Mouse (Mus musculus) gastrocnemius, adult 18-20 months (tissue): ENCODE measurements around the gene Ppp1r13b. TPM values are rescaled to one million over a fixed set of nuclear protein-coding genes. Genes with fewer than 3 reads are reported as not detected.
"Not testable (repeated sequence)": the region's sequence is repeated elsewhere in the genome, so short reads cannot be mapped to it uniquely, and the experiment has no call there.

Experiments
- DNase-seq: peaks from one replicate; pipeline ENCODE4 v3.0.0; 2021; ENCODE audit warnings: low spot score
- long read RNA-seq, 2 experiments: library from polyadenylated mRNA; stranded (forward); transcript quantifications; one replicate each; pipeline ENCODE4 v2.0.0; 2021
- total RNA-seq, 2 experiments: library from RNA; stranded (reverse); gene quantifications; 2 replicates each; pipeline ENCODE4 v1.2.3; 2021

Ppp1r13b gene
- 1 to 10 TPM; 7.3 to 9.1 TPM for total RNA-seq
- long read RNA-seq, experiment 1, full-length matches to known transcripts = 4 of 24 reads
- long read RNA-seq, experiment 1, partial matches to known transcripts = 2 of 24 reads
- long read RNA-seq, experiment 1, other reads (novel, unspliced or antisense) = 18 of 24 reads
- long read RNA-seq, experiment 2, full-length matches to known transcripts = 5 of 20 reads
- long read RNA-seq, experiment 2, partial matches to known transcripts = 6 of 20 reads
- long read RNA-seq, experiment 2, other reads (novel, unspliced or antisense) = 9 of 20 reads

- DNase-seq = peak; percentile 86
Observed at GRCm38 (mm10) chr12:111907970-111908681, at the start of gene Ppp1r13b. Gene Ppp1r13b, minus strand, starts transcription at chr12:111908110.

DNA sequence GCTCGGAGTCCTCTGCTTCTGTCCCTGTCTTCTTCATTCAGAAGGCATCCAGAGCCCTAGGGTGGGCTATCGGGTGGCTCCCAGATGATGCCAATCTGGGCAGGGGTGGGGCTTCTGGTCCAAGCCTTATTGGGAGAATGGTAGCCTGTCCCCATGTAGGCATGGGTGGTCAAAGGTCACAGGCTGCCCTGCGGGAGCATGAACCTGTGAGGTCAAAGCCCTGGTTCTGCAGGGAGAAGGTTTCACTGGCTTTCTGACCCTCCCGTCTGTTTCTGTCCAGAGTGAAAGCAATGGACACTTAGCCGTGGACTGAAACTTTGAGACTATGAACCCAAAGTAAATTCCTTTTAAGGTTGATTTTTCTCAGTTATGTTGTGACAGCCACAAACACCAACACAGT lies 48.3 kb upstream of the Ppp1r13b start:
- no peak for DNase-seq

GRCm38 (mm10) chr12:111951701-111952100 lies 43.8 kb upstream of the Ppp1r13b start:
- no peak for DNase-seq

DNA sequence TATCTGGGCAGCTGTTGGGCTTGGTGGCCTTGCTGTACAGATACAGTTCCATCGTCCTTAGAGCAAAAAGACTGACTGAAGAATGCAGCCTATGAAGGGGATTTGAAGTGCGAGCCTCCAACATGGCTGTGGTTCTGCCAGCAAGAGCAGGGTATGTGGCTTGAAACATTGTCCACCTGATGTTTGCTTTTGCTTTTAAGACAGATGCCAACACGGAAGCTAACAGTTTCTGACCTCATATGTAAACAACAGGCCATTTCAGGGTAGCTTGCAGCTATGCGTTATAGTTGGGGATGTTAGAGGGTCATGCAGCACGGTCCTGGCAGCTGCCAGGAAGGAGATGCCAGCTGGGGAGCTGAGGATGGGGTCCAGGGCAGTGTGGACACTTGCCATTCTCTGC lies 42.6 kb upstream of the Ppp1r13b start:
- DNase-seq = no peak

DNA sequence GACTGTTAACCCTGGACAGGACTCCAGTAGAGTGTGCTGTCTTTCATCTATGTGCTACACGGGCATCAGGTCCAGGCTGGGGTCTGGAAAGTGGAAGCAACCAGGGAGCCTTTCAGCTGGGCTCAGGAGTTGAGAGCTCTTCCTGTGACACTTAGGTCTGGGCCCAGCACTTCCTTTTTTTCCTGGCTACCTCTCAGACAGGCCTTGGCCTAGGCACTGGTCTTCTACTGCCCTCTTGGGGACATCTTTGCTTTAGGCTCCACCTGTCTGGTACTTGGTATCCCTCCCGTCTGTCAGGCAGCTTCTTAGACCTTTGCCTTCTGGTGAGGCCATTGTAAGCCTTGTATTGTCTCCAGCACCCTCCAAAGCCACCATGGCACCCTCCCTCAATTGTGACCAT lies 38.8 kb upstream of the Ppp1r13b start:
- DNase-seq = peak; percentile 59

GRCm38 (mm10) chr12:111945765-111946655 lies 38.1 kb upstream of the Ppp1r13b start:
- not testable (repeated sequence) for DNase-seq

DNA sequence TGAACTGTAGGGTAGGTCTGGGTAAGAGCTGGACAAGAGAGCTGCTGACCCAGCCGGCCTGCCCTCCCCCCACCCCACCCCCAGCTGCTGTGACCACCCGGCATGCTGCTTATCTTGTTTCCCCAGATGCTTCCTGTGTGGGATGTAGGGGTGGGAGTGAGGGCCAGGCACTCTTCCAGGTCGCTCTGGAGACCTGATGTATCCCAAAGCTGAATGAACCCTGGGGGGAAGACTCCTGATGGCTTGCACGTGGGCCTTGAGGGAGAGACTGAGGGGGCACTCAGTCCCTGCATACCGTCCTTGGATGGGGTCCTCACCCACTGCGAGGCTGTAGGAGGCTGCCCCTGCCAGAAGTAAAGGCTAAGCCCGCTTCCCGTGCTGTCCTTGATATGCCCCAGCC lies 37.2 kb upstream of the Ppp1r13b start:
- DNase-seq = no peak

GRCm38 (mm10) chr12:111944065-111944987 lies 36.4 kb upstream of the Ppp1r13b start:
- DNase-seq = not testable (repeated sequence)

DNA sequence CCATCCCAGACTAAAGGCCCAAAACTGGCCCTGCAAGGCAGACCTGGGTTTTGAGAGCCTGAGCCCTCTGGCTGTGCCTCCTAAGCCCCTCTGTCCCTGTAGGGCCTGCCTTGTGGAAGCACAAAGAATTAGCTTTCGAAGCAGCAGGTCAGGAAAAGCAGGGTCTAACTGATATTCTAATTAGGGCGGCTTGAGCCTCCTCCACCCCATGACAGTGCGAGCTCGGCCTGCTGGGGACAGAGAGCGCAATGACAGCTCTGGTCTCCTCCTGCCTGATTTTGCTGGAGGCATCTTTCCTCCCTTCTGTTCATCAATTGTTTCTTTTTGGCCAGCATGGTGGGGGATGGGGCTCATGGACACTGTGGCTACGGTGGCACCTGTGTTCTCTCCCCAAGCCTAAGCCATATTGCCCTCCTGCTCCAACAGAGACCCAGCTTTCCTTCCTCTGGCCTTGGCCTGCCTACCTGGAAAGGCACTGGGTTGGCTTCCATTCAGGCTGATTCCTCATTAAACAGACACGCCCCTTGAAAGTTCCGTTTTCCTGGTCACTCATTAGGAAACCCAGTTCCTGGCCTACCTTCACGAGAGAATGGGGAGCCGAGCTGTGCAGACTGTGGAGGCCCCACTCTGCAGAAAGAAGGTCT lies 35.6 kb upstream of the Ppp1r13b start:
- DNase-seq = no peak

GRCm38 (mm10) chr12:111938623-111939177 lies 30.8 kb upstream of the Ppp1r13b start:
- DNase-seq = no peak

DNA sequence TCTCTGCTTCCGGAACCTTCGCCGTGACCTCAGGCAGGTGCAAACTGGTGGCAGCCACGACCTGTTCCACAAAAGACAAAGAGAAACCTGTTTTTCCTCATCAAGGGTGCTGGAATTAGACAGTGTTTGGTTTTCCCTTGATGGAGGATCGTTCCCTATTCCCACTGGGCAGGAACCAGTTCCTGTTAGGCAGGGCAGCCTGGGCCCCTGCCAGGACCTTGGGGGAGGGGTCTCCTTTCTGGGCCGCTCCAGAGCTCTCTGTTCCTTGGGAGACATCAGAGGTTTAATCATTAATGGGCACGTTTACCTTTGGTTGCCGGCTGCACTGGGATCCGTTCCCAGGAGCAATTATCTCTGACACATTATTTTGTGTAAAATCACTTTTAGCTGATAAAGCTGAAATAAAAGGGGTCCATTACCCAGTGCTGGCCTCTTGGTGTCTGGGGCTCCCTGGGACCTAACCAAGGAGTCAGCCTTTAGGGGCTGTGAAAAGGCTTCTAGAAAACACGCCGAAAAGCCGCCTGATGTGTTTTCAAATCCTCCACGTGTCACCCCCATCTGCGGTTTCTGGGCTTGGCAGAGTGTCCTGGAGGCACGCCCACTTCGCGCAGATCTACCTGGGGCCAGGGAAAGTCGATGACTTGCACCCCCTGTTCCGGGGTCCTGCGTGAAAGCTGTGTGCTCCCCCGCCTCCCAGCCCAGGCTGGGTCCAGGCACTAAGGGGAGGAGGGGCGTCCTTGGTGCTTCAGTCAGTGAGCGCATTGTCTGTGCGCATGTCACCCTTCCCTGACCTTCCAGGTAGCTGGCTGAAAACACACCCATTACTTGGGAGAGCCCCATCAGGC lies 29.0 kb upstream of the Ppp1r13b start:
- no peak for DNase-seq

GRCm38 (mm10) chr12:111933971-111934370 lies 26.1 kb upstream of the Ppp1r13b start:
- DNase-seq = no peak

DNA sequence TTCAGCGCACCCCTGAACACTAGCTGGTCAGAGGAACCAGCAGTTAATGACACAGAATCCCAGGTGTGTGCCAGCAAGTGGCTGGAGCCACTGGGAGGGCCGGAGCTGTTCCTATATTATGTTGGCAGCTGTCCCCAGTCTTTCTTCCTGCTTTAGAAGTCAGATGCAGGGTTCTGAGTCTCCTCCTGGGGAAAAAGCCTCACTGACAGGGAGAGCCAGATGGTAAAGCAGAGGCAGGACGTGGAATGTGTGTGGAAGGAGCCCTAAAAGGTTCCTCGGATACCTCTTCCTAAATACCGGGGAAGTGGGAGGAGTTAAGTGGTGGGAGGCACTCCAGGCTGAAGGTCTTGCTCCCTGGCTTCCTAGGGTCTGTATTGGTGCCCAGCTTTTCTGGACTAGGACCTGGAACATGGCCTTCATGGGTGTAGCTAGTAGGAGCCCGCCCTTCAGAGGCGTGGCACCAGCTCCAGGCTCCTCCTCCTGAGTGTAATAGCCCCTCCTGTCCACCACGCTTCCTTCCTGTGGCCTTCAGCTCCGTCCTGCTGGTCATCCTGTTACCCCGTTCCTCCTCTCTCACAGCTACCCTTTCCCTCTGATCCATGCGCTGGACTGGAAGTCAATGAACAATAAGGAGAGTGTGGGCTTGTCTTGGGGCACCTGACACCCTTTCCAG lies 25.3 kb upstream of the Ppp1r13b start:
- peak; percentile 37 for DNase-seq

DNA sequence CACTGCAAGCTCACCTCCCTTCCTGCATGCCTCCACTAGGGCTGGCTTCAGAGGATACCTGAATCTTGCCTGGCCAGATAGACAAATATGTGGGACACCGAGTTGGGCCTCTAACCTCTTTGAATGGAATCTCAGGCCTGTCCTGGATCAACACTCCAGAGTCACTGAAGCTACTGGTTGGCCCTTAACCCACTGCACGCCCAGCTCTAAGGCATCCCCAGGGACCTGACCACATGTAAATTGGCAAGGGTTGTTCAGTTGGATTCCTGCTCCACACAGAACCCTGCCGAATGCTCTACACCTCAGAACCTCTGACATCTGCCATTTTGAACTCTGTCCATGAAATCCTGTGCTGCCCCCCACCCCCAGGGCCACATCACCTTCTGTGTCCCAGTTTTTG lies 24.6 kb upstream of the Ppp1r13b start:
- DNase-seq = no peak

DNA sequence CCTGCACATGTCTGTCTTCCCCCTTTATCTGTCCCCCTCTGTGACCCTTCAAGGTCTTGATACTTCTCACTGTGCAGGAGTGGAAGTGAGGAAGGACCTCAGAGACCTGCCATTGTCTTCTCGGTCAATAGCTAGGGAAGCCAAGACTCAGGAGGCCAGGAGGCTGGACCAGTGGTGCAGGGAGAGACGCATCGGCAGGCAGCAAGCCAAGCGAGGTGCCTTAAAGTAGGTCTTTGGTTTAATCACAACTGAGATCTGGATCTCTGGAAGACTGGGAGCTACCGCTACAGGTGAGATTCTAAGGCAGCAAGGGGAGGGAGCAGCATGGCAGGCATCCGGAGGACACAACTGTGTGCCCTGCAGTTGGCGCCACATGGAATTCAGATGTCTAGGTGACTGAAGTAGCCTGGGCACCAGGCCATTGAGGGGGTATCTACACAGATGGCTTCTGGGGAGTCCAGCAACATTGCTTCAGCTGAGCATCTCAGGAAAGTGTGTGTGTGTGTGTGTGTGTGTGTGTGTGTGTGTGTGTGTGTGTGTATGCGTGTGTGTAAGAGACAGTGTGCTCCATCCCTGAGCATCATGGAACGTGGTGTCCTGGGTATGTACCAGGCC lies 23.6 kb upstream of the Ppp1r13b start:
- DNase-seq = no peak

DNA sequence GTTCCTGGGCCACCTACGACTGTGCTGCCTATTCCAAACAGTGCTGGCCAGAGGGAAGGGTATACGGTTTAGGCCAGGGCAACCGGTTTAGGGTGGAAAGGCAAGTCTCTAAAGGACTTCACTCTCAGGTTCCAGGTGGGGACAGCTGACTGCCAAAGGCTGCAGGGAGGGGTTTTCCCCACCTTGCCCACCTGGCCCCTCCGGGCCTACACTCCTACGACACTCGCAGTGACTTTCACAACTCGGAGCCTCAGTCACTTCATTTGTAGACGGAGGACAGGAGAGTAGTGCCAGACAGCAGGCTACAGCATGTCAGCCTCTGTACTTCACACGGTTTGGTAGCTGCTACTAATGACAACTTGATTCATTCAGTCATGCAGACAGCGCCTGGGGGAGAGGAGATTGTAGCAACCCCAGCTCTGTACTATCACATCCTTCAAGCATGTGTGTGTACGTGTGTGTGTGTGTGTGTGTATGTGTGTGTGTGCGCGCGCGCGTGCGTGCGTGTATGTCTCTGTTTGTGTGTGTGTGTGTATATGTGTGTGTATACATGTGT lies 20.6 kb upstream of the Ppp1r13b start:
- DNase-seq = no peak

DNA sequence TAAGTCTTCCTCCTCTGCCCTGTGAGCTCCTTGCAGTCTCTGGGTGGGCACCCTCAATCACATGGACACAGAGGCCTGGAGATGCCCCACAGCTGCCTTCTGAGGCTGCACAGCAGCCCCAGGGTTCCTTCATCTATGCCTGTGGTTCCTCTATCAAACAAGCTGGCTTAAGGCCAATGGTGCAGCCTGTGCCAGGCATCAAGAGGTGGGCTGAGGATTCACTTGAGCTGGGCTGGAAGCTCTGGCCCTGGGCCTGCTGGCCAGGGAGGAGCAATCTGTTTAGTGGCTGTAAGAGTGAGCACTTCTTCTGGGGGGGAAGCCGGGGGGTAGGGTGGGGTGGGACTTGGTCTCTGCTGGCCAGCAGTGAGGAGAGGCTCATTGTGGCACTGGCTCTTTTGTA lies 19.4 kb upstream of the Ppp1r13b start:
- DNase-seq = no peak

DNA sequence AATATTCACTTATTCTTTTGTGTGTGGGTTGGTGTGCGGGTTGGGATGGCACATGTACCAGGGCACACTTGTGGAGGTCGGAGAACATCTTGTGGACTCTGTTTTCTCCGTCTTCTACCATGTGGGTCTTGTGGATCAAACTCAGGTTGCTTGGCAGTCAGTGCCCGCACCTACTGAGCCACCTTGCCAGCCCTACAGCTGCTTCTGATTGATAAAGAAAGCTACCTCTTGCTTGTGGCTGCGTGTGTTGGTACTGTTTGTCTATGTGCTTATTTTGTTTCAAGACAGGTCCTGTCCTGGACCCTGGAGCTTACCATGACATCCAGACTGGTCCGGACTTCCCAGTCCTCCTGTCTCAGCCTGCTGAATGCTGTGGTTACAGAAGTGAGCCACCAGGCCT lies 15.2 kb upstream of the Ppp1r13b start:
- DNase-seq = no peak
